Mouse (Mus musculus) forebrain, embryonic 15.5 days (tissue): ENCODE measurements around the gene Olfml1. TPM values are rescaled to one million over a fixed set of nuclear protein-coding genes. Genes with fewer than 3 reads are reported as not detected.

Experiments used
- ATAC-seq: fragments of 200-750 bp; cut with Nextera tagmentation; replicated peaks from 2 replicates; pipeline ENCODE4 v1.8.0; 2017; ENCODE audit warnings: mild to moderate bottlenecking, moderate TSS enrichment, moderate library complexity
- H3K27ac ChIP-seq: fragments of 300-500 bp; sonication (generic); replicated peaks from 2 replicates; pipeline ENCODE4 v1.5.1; 2015; ENCODE audit warnings: mild to moderate bottlenecking, inconsistent platforms
- H3K27me3 ChIP-seq: fragments of 300-500 bp; sonication (generic); 2 replicates; pipeline ENCODE4 v1.6.1; 2015; ENCODE audit warnings: inconsistent platforms
- H3K36me3 ChIP-seq: fragments of 300-500 bp; sonication (generic); 2 replicates; pipeline ENCODE4 v1.6.1; 2015; ENCODE audit warnings: mild to moderate bottlenecking, inconsistent platforms
- H3K4me1 ChIP-seq: fragments of 300-500 bp; sonication (generic); 2 replicates; pipeline ENCODE4 v1.6.1; 2015; ENCODE audit warnings: inconsistent platforms
- H3K4me2 ChIP-seq: fragments of 300-500 bp; sonication (generic); replicated peaks from 2 replicates; pipeline ENCODE4 v1.6.1; 2015; ENCODE audit warnings: mild to moderate bottlenecking, inconsistent platforms
- H3K4me3 ChIP-seq: fragments of 300-500 bp; sonication (generic); 2 replicates; pipeline ENCODE4 v1.5.1; 2015; ENCODE audit warnings: mild to moderate bottlenecking, inconsistent platforms
- H3K9ac ChIP-seq: fragments of 300-500 bp; sonication (generic); replicated peaks from 2 replicates; pipeline ENCODE4 v1.6.1; 2015; ENCODE audit warnings: mild to moderate bottlenecking, inconsistent platforms
- H3K9me3 ChIP-seq: fragments of 300-500 bp; sonication (generic); 2 replicates; pipeline ENCODE4 v1.6.1; 2016; ENCODE audit warnings: inconsistent platforms
- WGBS: fragments of 180-500 bp; shearing (Covaris S2); methylation state at CpG from one replicate; pipeline ENCODE4 v1.1.7; 2015; ENCODE audit warnings: mixed read lengths; 5-methylcytosine and 5-hydroxymethylcytosine counted together
- polyA plus RNA-seq: library from polyadenylated mRNA; unstranded; fragments of >200 nt; fragmentation: Nextera tagmentation; extraction: Ambion mirVana; gene quantifications from 2 replicates; pipeline ENCODE4 v1.2.1, GENCODE M21; 2015

Gene Olfml1
- polyA plus RNA-seq, 1 experiment from 2014 or later = 2.7 TPM

GRCm38 (mm10) chr7:107596753-107597152, 29.5 kb downstream of the Olfml1 start:
- Histone ChIP-seq H3K27ac (no peak overlapping the region), H3K4me3 (no peak overlapping the region), H3K9me3 (no peaks in the 10 kb centered on the region), H3K27me3 (peaks cover 3% of the 10 kb centered on the region; the same call in 1 of the 2 replicates), H3K9ac (no peak overlapping the region), H3K4me1 (peaks cover 13% of the 10 kb centered on the region), H3K4me2 (no peak overlapping the region), H3K36me3 (no peaks in the 10 kb centered on the region)
- ATAC-seq = no peak

- Histone ChIP-seq H3K27me3 (peaks cover 3% of the 10 kb centered on the region; the same call in 1 of the 2 replicates), H3K4me2 (no peak overlapping the region), H3K9ac (no peak overlapping the region), H3K27ac (no peak overlapping the region), H3K9me3 (no peaks in the 10 kb centered on the region), H3K4me3 (no peak overlapping the region), H3K36me3 (no peaks in the 10 kb centered on the region), H3K4me1 (peaks cover 5% of the 10 kb centered on the region)
- 86% methylated on average over 3 of the region's 3 CpGs for WGBS
- no peak for ATAC-seq
Measured at GRCm38 (mm10) chr7:107597956-107598355, 30.7 kb downstream of the Olfml1 start.

- H3K27ac ChIP-seq = no peak overlapping the region
- H3K9ac ChIP-seq = no peak overlapping the region
- H3K4me2 ChIP-seq = no peak overlapping the region
- H3K4me3 ChIP-seq = no peak overlapping the region
- H3K9me3 ChIP-seq = no peaks in the 10 kb centered on the region
- WGBS = 87% methylated on average over 5 of the region's 5 CpGs
- no peak for ATAC-seq
- no peaks in the 10 kb centered on the region for H3K36me3 ChIP-seq
- peaks cover under 1% of the 10 kb centered on the region; the same call in 1 of the 2 replicates for H3K27me3 ChIP-seq
- H3K4me1 ChIP-seq = no peaks in the 10 kb centered on the region
Measured at GRCm38 (mm10) chr7:107600651-107601050, 33.4 kb downstream of the Olfml1 start.

- WGBS = 84% methylated on average over 4 of the region's 4 CpGs
Measured at GRCm38 (mm10) chr7:107602505-107602904, 35.3 kb downstream of the Olfml1 start.

GRCm38 (mm10) chr7:107602913-107603312, 35.7 kb downstream of the Olfml1 start:
- no peak overlapping the region for H3K4me3 ChIP-seq
- no peak for ATAC-seq
- H3K4me2 ChIP-seq = no peak overlapping the region
- no peak overlapping the region for H3K27ac ChIP-seq
- no peaks in the 10 kb centered on the region for H3K4me1 ChIP-seq
- H3K36me3 ChIP-seq = no peaks in the 10 kb centered on the region
- H3K9me3 ChIP-seq = no peaks in the 10 kb centered on the region
- WGBS = 57% methylated on average over 6 of the region's 6 CpGs
- no peak overlapping the region for H3K9ac ChIP-seq
- H3K27me3 ChIP-seq = no peaks in the 10 kb centered on the region

More at GRCm38 (mm10) chr7:107602505-107602904, 35.3 kb downstream of the Olfml1 start:
- H3K27ac ChIP-seq = no peak overlapping the region
- H3K4me1 ChIP-seq = no peaks in the 10 kb centered on the region
- no peaks in the 10 kb centered on the region for H3K9me3 ChIP-seq
- no peak overlapping the region for H3K9ac ChIP-seq
- H3K4me3 ChIP-seq = no peak overlapping the region
- H3K36me3 ChIP-seq = no peaks in the 10 kb centered on the region
- ATAC-seq = no peak
- H3K4me2 ChIP-seq = no peak overlapping the region
- H3K27me3 ChIP-seq = no peaks in the 10 kb centered on the region

DNA sequence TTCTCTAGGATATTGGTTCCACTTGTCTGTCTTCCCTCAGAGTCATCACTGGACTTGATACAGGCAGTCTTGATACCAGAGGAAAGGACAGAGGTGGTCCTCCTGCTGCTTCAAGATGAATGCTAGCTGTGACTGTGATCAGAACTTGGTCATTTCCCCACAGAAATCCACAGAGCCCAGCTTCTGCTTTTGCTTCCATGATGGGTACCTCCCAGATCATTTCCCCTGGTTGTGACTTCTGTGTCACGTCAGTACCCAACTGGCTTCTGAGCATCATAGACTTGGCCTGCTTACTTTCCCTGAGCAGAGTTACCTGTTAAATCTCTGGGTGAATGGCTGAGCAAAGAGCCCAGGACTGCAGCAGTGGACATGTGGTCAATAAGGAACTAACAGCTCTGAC, 40.5 kb downstream of the Olfml1 start:
- Histone ChIP-seq H3K4me2 (no peak overlapping the region), H3K4me1 (no peaks in the 10 kb centered on the region), H3K4me3 (no peak overlapping the region), H3K9me3 (no peaks in the 10 kb centered on the region), H3K27ac (no peak overlapping the region), H3K9ac (no peak overlapping the region), H3K36me3 (no peaks in the 10 kb centered on the region), H3K27me3 (no peaks in the 10 kb centered on the region)
- WGBS = 92% methylated on average over 1 of the region's 1 CpGs
- ATAC-seq = no peak

- no peak overlapping the region for H3K4me3 ChIP-seq
- no peak overlapping the region for H3K4me2 ChIP-seq
- no peaks in the 10 kb centered on the region for H3K27me3 ChIP-seq
- H3K27ac ChIP-seq = no peak overlapping the region
- no peaks in the 10 kb centered on the region for H3K36me3 ChIP-seq
- no peak overlapping the region for H3K9ac ChIP-seq
- no peaks in the 10 kb centered on the region for H3K4me1 ChIP-seq
- WGBS = 88% methylated on average over 2 of the region's 2 CpGs
- ATAC-seq = no peak
- no peaks in the 10 kb centered on the region for H3K9me3 ChIP-seq
Measured at GRCm38 (mm10) chr7:107609622-107610255, 42.5 kb downstream of the Olfml1 start.

- Histone ChIP-seq H3K4me1 (no peaks in the 10 kb centered on the region), H3K27me3 (no peaks in the 10 kb centered on the region), H3K27ac (no peak overlapping the region), H3K4me2 (no peak overlapping the region), H3K4me3 (no peak overlapping the region), H3K36me3 (no peaks in the 10 kb centered on the region), H3K9ac (no peak overlapping the region), H3K9me3 (no peaks in the 10 kb centered on the region)
- WGBS = 90% methylated on average over 5 of the region's 5 CpGs
- no peak for ATAC-seq
Measured at GRCm38 (mm10) chr7:107610880-107611279, 43.6 kb downstream of the Olfml1 start.

DNA sequence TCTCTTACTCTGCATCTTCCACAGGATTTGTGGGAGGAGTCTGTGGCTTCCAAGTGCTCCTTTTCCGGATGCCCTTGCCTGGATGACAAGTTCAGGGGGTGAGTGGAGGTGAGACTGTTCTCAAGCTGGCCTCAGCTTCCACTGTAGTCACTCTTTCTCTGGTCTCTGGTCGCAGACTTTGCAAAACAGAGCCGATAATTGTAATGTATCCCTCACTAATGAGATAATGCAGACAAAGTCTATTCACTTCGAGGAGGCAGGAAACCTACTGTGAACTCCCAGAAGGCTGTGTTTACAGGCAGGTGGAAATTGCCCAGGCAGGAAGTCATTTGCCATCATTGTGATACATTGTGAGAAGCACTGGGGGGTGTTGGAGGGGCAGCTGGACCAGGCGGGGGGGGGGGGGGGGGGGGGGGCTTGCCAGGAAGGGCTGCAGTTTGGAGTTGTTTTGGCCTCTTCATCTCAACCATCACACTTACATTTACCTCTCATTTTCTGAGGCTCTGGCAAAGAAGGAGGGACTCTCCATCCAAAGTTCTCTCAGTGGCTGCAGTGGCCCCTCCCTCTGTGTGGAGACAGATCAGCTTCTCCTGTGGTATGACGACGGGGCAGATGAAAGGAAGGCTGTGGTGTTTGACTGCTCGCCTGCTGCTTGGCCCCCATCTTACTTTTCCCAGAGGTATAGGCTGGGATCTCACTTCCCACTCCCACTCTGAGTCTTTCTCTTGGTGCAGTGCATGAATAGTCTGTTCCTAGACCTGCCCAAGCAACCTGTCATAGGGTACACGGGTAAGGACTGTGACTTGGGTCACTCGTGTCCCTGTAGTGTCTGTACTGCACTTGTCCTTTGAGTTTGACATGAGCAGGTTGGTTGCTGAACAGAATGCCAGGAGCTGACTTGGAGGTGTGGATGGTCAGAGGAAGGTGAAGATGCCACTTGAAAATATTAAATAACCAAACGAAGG, 51.1 kb downstream of the Olfml1 start:
- 27% methylated on average over 11 of the region's 11 CpGs for WGBS
- H3K27ac ChIP-seq = no peak overlapping the region
- ATAC-seq = no peak
- no peak overlapping the region for H3K4me2 ChIP-seq
- H3K9me3 ChIP-seq = no peaks in the 10 kb centered on the region
- no peak overlapping the region for H3K4me3 ChIP-seq
- H3K4me1 ChIP-seq = no peaks in the 10 kb centered on the region
- H3K27me3 ChIP-seq = no peaks in the 10 kb centered on the region
- H3K36me3 ChIP-seq = no peaks in the 10 kb centered on the region
- H3K9ac ChIP-seq = no peak overlapping the region

DNA sequence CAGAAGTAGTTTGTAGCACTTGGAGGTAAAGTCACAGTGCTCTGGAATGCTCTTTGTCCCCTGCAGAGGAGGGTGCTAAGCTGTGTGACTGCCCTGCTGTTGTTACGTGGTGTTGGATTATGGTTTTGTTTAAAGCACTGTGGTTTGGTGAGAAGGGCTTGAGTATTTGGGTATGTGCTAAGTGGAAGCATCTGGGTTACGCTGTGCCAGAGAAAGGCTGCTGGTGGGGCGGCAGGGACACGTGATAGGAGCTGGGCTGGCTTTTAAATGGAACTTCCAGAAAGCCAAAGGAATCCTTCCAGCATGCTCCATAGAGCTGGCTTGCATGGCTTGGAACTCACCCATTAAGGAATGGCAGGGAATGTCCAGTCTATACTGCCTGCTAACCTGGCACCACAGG, 52.0 kb downstream of the Olfml1 start:
- Histone ChIP-seq H3K4me1 (no peaks in the 10 kb centered on the region), H3K9me3 (no peaks in the 10 kb centered on the region), H3K36me3 (no peaks in the 10 kb centered on the region), H3K9ac (no peak overlapping the region), H3K27ac (no peak overlapping the region), H3K4me2 (no peak overlapping the region), H3K4me3 (no peak overlapping the region), H3K27me3 (no peaks in the 10 kb centered on the region)
- ATAC-seq = no peak
- WGBS = 82% methylated on average over 4 of the region's 4 CpGs

DNA sequence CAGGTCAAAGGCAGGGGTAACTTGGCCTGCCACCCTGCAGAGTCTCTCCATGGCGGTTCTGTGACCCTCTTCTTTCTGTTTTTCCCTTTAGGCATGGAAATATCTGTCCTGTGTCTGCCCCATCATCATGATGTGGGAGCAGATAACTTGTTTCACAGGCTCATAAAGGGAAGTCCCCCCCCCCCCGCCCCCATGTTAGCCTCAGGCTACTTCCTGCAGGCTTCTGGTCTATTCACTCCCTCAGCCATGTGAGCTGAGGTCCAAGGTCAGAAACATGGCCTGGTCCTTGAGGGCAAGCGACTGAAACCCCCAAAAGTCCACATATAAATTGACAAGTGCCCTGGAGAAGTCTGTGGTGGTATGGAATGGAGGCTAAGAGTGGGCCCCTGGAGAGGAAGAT, 52.9 kb downstream of the Olfml1 start:
- Histone ChIP-seq H3K36me3 (no peaks in the 10 kb centered on the region), H3K9me3 (no peaks in the 10 kb centered on the region), H3K27ac (no peak overlapping the region), H3K4me1 (no peaks in the 10 kb centered on the region), H3K4me3 (no peak overlapping the region), H3K4me2 (no peak overlapping the region), H3K27me3 (no peaks in the 10 kb centered on the region), H3K9ac (no peak overlapping the region)
- ATAC-seq = no peak
- 66% methylated on average over 3 of the region's 3 CpGs for WGBS

DNA sequence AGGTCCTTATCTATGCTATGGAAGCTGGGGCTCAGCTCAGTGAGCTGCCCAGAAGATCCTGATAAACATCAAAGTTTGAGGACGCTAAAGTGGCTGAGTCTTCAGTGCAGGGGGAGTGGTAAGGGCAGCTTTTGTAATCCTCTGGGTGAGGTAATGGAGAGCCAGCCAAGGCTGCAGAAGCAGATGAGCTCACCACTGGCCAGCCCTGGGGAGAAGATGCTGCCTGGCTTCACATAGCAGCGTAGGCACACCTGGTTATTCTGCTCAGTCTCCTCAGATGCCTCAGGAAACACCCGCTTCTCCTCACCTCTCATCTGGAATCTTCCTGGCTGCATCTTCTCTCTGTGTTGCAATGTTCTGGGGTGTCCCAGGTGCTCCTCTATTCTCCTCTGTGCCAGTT, 57.2 kb downstream of the Olfml1 start:
- ATAC-seq = no peak
- Histone ChIP-seq H3K9me3 (no peaks in the 10 kb centered on the region), H3K4me1 (no peaks in the 10 kb centered on the region), H3K4me2 (no peak overlapping the region), H3K9ac (no peak overlapping the region), H3K27ac (no peak overlapping the region), H3K27me3 (no peaks in the 10 kb centered on the region), H3K36me3 (no peaks in the 10 kb centered on the region), H3K4me3 (no peak overlapping the region)
- 77% methylated on average over 3 of the region's 3 CpGs for WGBS
